Mouse (Mus musculus) naive thymus-derived CD4-positive, alpha-beta T cell, adult 2 months (primary cell): ENCODE results near the gene Kcnj2.

Source experiments
- DNase-seq: peaks from one replicate; pipeline ENCODE4 v3.0.0-alpha.2; 2011; ENCODE audit warnings: low read depth

Kcnj2 gene

DNA sequence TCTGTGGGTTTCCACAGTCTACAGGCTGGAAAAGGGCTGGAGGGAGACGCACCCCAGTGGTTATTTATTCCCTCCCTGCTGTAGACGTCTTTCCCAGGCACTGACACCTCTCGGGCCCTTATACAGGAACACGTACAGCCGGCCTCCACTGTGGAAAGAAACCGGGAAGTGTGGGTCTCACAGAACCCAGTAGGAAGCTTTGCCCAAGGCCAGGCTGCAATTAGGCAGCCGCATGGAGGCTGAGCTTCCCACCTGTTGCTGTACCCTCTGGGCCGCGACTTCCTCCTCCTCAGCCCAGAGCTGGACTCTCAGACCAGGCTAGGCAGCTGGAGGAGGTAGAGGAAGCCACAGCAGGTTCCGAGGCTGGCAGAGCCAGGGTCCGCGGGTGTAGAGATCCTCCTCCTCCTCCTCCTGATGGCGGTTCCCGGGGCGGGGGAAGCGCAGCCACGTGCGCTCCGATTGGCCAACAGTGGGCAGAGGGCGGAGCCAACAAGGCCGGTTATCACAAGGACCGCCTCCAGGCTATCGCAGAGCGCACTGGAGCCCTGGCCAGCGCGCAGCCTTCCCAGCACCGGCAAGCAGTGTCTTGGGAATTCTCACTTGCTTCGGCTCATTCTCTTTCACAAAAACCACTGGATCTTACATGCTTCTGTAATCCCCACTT lies at the start of gene Kcnj2:
TSS of gene Kcnj2 (plus strand) at position 530 of the 664 bp plus-strand sequence.
- DNase-seq = peak; percentile 71

DNA sequence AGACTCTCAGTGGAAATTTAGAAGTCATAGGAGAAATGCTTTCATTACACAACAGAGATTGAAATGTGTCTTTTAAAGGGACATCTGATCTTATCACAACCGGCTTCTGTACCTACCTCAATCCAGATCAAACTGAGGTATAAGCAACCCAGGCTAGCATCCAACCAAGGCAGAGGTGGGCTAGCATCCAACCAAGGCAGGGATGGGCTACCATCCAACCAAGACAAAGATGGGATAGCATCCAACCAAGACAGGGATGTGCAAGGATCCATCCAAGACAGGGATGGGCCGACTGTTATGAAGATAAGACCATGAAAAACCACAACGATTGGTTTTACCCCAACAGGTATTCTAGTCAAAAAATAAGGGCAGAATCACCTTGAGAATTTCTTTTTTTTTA lies 49.8 kb upstream of the Kcnj2 start:
- no peak for DNase-seq

DNA sequence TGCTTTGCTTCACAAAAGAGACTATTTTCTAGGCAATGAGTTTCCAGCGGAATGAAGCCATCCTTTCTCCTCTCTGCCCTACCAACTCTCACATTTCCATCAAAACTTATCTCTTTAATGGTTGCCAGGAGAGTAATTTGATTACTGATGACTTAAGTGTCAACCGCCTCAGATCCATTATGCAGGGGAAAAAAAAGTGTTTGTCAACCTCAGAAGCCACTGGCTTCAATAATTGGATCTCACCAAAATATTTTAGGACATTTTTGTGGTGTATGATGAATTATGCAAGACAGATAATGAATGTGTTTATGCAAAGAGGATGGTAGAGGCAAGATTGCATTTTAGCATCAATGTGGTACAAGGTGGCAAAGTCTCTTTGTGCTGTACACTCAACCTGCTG lies 45.8 kb upstream of the Kcnj2 start:
- no peak for DNase-seq

DNA sequence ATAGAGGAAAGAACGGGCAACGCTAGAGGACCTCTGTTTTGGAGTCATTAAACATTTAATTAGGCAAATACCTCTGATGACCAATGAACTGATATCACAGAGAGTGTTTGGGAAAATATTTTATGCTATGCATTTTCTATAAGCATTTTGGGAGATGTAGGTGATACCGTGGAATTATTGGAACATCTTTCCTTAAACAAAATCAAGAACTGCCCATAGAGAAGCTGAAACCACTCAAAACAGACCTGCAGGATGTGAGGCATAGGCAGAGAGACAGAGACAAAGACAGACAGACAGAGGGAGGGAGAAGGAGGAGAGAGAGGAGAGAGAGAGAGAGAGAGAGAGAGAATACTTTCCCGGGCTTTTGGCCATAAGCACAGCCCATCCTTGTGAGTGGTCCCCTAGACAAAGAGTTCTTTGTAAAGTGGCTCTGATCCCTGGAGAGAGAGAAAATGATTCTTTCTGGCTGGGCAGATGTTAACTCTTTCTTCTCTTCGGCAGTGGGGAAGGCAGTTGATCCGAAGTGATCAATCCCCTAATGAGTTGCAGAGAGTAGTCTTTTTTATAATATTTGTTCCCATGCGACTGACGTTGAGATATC lies 43.2 kb upstream of the Kcnj2 start:
- no peak for DNase-seq

DNA sequence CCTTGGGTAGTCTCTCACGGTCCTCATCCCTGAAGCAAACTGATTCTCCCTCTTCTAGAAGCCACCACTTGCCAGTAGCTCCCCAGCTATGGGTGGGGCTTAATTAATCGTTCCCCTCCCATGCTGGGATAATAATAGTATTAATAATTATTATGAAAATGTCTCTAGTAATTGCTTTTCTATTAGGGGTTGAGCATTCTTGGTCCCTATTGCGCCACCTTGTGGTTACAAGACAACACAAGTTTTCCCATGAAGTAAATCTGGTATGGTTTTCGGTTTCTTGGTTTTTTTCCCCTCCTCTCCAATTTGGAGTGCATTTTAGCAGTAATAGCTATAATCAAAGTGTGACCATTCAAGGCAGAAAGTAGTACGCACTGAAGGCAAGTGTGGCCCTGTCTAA lies 23.8 kb upstream of the Kcnj2 start:
- DNase-seq = peak; percentile 57

DNA sequence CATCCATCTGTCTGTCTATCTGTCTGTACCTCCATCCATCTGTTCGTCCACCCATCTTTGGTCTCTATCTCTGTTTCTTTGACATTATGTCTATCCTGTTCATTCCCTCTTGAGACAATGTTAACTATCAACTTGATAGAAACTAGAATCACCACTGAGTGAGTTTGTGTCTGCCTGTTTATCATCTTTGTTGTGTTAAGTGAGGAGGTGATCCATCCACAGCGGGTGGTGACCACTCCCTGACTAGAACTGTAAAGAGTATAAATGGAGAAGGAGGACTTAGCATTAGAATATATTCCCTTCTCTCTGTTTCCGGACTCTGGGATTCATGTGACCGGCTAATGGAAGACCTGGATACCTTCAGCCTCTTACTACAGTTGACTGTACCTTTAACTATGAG lies 22.7 kb upstream of the Kcnj2 start:
- no peak for DNase-seq

DNA sequence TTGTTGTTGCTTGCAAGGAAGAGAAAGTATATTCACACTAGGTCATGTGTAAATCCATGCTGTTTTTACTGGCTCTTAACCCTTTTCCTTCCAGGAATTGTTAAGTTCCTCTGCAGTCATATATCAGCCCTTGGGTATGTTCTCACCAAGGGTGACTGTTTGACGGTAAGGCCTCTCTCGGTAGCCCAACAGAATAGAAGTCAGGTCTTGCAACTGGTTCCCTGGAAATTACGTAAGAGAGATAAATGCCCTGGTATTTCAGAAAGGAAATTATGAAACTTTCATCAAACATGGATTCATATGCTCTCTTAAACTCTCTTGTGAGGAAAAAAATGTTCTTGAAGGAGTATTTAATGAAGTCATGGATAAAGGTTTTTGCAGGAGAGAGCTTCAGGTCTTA lies 11.7 kb upstream of the Kcnj2 start:
- no peak for DNase-seq

DNA sequence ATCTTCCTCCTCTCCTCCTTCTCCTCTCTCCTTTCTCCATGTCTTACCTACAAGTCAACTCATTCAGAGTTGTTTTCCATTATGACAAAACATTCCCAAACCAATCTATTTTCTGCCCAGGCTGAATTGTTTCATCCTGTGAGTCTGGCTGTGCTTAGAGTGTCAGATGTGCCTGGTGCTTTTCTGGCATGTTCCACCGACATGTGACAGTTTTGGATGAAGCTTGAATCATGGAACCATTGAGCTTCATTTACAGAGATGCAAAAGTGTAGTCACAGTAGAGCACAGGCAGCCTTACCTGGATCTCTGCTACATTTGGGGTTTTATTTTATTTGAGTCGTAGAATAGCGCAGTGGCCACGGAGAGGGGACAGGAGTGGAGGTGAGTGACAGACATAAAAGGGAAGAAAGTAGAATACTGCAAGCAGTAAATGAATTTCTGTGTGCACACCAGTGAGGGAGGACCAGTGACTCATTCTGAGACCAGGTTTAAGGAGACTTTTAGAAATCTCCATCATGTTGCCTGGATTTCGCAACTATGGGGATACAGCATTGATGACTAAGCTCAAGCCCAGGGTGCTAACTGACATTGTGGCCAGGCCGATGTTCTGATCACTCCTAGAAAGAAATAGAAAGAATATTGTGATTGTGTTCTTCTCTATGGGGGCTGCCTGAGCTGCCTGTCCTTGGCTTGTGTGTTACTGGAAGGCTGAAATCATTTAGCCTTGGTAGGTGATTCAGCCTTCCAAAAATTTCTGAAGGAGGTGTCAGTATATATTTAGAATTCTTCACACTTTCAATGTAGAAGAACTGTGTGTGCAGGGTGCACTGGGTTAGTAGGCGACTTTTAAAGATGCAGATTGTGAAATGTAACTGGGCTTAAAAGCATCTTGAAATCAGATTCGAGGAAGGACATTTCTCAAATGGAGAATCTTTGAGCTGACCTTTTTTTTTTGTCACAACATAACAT lies 10.8 kb upstream of the Kcnj2 start:
- no peak for DNase-seq

DNA sequence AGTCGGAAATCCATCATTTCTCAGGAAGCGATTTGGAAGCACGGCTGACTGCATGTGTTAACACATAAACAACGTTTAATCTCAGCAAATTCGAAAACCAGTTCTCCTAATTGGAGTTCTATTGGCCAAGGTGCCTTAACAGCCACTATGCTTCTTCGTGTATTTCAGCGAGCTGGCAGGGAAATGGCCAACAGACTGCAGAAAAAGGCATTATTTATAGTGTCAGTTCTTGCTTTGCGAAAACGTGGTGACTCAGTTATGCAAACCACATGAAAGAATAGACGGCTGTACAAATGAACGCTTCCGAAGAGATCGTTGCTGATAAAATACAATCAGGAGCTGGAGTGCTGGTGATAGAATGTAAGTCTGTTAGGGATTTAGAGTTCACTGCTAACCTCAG lies 9.9 kb upstream of the Kcnj2 start:
- DNase-seq = peak; percentile 9

DNA sequence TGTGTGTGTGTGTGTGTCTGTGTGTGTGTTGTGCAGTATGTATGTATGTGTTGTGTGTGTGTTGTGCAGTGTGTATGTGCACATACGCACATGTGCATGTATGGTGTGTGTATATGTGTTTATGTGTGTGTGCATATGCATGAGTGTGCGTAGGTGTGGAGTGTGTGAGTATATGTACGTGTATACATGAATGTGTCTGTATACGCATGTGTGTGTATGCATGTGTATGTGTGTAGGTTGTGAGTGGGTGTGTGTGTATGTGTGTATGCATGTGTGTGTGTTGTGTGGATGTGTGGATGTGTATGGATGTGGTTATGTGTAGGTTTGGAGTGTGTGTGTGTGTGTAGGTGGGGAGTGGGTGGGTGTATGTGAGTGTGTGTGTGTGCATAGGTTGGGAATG lies 8.5 kb upstream of the Kcnj2 start:
- DNase-seq = no peak

DNA sequence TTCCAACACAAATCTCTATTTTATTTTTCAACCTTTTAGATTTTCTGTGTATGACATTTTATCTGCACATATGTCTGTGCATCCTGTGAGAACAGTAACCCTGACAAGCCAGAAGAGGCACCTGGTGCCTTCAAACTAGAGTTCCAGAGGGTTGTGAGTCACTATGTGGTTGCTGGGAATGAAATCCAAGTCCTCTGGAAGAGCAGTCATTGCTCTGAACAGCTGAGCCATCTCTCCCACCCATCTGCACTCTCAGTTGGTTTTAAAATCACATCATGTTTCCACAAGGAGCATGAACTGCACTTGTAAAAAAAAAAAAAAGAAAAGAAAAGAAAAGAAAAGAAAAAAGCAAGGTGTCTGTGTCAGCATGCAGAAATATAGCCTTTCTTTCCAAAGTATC lies 6.5 kb upstream of the Kcnj2 start:
- DNase-seq = no peak

DNA sequence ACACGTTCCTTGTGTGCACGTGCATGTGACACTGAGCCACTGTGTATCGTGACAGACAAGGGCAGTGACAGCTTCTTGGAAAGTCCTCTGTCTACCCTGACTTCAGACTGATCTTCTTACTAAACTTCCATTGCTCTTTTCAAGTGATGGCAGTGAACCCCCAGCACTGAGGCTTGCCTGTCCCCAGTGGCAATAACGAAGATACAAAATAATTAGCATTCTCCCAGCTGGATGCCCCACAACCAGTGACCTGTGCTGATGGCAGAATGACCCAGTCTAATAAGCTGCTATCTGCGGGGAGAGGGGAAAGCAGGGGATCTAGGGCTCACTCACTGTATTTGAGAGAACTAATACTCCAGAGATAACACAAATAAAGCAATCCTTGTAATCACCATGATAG lies 5.7 kb upstream of the Kcnj2 start:
- DNase-seq = no peak

DNA sequence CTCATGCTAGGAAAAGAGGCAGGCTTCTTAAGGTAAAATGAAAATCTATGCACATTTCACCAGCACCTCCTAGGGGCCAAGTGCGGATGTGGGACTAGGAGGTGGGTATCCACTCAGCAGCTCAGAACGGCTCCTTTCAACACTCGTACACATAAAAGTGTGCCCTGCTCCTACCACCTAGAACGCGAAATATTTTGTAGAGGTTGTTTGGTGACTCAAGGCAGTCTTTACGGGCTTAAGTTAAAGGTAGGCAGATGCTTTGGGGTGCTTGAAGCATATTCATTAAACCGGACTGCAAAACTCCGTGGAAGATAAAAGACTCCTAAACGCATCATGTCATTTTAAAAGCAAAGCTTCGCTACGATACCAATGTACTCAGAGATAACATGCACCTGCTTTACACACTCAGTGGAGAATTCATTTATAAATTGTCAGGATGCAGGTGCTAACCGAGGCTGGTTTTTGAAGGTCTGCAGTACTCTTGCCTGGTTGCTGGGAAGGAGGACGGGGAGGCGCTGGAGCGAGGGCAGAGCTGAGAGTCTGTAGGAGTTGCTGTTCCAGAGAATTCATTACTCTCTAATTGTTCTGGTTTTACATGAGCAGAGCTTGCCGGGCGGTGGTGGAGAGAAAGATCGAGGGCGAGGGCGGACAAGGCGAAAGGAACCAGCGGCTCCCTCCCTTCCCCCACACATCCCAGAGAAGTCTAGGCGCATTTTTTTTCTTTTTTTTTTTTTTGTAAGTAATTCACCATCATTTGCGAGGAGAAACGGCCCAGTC lies 1.0 kb upstream of the Kcnj2 start:
- DNase-seq = peak; percentile 65

DNA sequence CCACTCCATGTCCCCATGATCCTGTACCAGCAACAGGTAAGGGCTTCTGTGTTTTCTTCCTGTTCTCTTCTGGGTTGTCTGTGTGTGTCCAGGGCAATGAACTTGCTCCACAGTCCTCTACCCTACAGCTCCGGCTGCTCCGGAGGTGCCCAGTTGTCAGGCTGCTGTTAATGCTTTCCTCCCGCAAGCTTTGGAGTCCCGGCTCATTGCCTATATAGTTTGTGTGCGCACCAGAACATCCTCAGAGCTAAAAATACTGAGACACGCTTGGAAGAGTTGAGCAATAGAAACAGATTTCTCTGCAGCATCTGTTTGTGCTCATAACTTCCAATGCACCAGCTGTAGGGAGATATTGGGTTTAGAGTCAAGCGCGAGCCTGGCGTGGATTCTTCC lies 331 bp downstream of the Kcnj2 start:
- DNase-seq = no peak

DNA sequence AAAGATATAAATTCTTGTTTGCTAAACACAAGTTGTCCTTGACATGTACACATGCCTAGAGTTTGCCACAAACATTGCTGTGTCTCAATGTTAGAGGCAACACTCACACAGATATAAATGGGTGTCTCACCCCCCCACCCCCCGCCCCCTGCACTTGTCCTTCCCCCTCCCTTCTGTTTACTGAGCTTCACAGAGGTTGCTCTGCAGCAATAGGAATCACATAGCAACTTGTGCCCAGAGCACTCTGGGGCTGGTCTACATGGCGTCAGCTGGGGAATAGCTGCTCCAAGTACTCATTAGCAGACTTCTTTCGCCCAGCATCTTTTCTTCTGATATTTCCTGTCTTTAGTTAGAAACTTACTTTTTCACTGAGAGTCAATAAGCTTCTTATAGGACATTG lies 1.8 kb downstream of the Kcnj2 start:
- no peak for DNase-seq

DNA sequence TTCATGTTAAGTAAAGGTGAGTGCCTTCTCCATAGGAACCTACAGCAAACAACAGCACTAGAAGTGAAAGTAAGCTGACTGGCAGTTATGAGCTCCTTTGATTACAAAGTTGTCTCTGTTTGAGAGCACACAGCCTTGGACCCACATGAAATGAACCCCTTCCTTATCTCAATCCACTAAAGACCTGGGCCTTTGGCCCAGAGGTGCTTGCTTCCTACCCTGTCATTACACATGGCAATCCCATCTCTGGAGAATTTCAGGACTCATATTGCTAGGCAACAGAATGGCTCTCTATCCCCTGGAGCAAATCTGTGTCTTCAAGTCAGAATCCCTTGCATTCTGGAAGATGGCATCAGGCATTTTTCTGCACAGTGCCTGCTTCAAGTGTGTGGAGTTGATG lies 4.5 kb downstream of the Kcnj2 start:
- DNase-seq = no peak

DNA sequence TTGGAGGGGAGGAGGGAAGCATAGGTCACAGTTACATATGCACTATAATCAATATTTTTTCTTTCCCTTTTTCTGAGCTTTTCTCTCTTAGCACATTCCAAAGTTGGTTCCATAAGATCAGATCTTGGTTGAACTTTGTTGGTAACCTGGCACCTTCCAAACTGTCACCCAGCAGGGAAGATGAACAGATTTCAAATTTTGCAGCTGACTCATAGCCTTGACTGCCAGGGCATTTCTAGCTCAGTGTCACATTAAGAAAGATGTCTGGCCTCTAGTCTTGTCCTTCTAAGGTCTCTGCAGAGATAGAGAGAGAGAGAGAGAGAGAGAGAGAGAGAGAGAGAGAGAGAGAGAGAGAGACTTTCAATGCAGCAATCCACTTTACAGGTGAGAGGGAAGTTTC lies 8.2 kb downstream of the Kcnj2 start:
- no peak for DNase-seq

DNA sequence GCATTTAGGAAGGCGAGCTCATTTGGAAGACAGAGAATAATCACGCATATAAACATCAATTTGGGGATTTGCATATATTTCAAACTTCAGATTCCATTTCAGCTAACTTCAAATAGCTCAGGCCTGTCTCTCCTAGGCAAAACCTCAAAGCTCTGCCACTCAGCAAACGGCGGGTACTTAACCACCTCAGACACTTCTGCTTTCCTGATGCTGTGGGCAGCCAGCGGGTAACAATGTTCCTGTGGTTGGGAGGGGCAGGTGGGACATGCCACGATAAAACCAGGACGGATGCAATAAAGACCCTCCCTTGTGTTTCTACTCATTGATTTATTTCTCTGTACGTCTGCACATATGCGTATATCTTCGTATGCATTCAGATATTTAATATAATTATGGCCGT lies 12.1 kb downstream of the Kcnj2 start:
- no peak for DNase-seq

DNA sequence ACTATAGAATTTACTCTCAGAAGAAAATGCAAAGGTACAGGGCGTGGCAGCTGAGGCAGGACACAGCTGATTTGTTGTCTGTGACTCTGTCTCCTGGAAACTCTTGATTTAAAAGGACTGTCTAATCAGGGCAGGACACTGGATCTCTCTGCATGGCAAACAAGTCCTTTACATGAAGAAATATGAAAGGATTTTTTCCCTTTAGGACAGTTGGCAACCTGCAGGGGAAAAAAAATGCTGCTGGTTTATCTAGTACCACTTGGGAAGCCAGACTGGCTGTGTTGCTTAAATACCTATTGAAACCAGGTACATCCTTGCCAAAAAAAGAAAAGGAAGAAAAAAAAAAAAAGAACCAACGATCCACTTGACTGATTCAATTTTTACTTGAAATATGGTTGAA lies 17.0 kb downstream of the Kcnj2 start:
- DNase-seq = no peak

DNA sequence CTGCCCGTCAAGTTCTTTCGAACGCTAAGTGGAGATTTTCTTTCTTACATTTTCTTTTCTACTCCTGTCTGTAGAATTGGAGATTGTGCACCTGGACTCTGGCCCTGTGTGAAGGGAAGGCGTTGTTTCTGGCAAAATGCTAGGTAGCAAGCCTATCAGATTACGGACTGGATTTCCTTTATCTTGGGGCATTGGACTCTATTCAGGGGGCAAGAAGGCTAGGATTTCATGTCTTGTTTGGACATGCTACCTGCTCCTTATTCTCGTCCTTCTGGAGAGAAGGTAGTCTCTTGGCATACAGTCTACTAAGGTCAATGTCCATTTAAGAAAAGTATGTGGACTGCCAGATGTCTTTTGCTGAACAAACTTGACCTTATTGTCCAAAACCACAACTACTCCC lies 21.0 kb downstream of the Kcnj2 start:
- no peak for DNase-seq

DNA sequence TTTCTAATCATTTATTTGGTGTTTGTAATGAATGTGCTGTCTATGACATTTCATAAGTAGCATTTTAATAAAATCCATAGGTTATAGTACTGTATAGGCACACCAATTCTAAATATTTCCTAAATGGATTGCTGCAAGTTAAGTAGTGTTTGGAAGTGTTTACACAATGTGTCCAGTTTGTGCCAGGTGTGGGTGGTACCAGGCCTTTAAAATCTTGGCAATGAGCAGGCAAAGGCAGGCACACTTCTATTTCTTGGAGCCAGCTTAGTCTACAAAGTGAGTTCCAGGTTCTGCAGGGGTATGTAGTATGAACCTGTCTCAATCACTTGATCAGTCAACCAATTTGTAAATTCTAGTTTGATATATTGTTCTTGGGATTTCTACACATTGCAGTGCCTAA lies 22.3 kb downstream of the Kcnj2 start:
- no peak for DNase-seq

DNA sequence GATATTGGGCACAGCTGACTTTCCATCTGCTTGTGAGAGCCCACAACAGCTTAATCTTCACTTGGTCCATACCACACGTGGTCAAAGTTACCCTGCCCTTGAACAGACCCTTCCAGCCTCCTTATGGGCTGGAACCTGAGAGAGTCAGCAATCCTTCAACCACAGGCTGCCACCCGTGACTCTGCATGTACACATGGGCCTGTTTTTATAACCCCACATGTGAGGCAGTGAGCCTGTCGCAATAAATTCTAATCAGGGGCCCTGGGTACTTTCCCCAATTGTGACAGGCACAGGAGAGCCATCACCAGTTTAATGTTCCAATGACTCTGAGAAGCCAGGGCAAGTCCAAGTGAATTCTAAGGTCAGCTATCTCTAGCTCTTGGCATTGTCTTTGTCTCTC lies 22.8 kb downstream of the Kcnj2 start:
- no peak for DNase-seq
